Mouse (Mus musculus) gastrocnemius, postnatal 36 days (tissue): Measurements from ENCODE around the gene Atg13. TPM values are rescaled to one million over a fixed set of nuclear protein-coding genes. Genes with fewer than 3 reads are reported as not detected.

ENCODE experiments used
- DNase-seq, 2 experiments: peaks; one replicate each; pipeline ENCODE4 v3.0.0; 2022
- intact Hi-C: fragments of 180-260 bp; cut with DNase I; formaldehyde crosslinking; loops from one replicate; pipeline ENCODE4 v1.15.1; 2025
- total RNA-seq, 2 experiments: library from RNA; stranded (reverse); gene quantifications; 2 replicates each; pipeline ENCODE4 v1.2.3; 2021

Gene Atg13
- total RNA-seq, 2 experiments from 2014 or later, result 28.2 to 29.8 TPM

DNA sequence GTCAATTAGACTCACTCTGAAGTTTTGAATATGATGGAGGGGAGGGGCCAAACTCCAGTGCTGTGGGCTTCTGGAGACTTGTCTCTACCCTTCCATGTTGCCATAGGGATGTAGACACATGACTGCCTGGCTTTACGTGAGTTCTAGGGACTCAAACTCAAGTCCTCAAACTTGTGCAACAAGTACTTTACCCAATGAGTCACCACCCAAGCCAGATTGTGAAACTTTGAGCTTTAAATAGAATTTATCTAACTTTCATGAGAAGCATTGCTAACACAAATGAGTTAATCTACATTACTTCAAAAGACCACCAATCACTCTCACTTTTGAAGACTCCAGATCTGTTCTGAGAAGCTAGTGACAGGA is 14.2 kb downstream of the Atg13 start:
- intact Hi-C loops, result no loop called here
- no peak for DNase-seq

DNA sequence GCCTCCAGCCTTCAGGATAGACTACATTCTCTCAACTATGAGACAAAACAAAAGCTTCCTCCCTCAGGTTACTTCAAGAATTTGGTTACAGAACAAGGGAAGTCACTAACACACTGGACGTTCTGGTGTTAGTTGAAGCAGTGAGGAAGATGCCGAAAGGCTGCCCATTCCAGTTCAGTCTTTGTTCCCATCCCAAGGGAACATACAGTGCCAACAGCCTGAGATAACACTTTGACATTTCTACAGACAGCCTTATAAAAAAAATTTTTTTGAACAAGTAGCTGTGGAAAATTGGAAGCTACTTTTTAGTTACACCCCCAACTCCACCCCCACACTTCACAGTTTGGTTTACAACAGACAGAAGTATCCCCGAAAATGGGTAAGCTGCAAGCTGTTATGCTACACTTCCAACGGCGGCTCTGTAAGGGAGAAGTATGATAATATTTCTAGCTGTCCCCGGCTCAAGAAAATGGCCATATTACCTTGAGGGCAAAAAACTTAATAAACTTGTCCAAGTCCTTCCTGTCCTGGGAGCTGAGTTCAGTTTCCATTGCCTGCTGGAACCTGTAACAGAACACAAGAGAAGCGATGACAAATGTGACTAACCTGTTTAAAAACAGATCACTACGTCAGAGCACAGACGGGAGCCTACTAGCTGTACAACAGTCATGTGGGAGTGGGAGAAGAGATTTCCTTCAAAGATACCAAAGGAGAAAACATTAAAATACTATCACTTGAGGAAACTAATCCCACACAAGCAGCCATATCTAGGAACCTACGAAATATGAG is 14.7 kb downstream of the Atg13 start:
- intact Hi-C loops, result no loop called here
- DNase-seq, result no peak

DNA sequence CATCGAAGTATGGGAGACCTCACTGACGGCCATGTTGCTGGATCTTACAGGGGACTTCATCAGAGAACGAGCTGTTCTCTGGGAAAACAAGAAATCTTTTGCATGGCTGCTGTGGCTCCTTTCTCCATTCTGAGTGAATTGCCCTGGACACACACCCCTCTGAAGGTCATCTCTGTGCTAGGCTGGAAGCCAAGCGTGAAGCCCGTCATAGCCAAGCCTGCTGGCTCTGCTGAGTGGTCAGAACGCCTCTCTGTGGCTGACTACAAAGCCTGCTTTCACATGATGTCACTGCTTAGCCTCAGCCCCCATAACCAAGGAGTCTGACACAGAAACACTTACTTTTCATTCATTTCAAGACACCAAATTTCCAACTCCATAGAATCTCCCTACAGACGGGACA is 20.9 kb downstream of the Atg13 start:
- intact Hi-C loops, result no loop called here
- DNase-seq, result no peak

DNA sequence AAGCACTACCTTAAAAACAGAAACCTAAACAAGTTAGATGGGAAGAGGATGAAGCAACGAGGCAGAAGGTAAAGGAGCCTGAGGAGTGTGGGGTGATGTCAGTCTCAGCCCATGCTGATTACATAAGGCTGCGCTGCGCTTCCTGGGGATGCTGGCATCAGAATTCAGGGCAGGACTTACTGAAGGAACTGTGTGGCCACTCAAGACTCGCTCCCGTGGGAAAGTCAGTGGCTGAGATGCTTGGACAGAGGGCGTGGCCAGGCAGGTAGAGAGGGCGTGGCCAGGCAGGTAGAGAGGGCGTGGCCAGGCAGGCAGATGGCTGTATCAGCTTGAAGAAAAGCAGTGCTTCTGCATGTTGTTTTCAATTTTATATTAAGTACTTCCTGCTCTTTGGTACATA is 26.5 kb downstream of the Atg13 start:
- intact Hi-C loops, result no loop called here
- no peak for DNase-seq

DNA sequence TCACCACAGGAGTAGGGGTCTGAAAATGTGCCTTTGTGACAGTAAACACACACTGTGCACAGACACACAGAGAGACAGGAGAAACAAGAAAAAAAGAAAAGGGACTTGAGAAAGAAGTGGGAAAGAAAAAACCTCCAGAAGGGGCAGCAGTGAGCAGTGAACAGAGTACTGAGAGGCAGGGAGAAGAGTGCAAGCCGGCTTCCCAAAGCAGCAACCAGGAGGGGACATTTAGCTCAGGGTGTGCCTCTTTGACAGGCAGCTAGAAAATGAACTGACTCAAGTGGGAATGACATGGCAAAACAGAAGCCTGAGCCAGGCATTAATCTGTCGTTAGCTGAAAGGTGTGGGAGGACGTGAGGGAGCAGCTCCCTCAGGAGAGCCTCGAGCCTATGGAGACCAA is 27.5 kb downstream of the Atg13 start:
- intact Hi-C loops, result no loop called here
- peak in 1 of 2 experiments; percentile 42 for DNase-seq

DNA sequence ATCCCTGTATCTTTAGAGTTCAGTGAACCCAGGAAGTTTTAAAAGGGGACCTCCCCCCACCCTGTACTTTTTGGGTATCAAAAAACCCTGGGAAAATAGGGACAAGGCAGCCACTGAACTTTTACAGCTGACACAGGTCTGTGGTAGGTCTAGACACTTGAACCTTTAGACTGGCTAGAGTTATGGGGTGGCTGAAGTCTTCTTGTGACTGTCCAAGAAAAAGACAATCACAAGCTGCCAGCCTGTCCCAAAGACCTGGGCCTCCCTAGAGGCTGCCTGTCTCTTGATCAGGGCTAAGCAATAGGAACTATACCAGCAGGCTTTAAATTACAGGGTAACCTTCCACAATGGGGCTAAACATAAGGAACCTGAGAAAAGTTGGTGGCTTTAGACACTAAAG is 33.4 kb downstream of the Atg13 start:
- intact Hi-C loops, result no loop called here
- no peak for DNase-seq

DNA sequence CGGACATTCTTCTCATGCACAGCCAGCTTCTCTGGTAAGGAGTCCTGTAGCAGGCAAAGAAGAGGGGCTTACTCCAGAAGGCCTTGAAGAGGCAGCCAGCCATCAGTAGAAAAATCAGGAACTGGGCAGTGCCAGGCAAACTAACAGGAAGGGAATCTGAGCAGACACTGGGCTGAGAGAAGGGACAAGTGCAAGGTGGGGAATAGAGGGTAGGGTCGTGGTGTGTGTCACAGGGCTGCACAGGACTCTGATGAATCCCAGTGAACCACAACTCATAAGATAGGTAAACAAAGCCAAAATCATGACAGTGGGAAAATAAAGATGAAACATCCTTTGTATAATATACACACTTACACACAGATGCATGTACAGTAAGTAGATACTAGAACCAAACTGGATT is 34.0 kb downstream of the Atg13 start:
- intact Hi-C loops, result no loop called here

DNA sequence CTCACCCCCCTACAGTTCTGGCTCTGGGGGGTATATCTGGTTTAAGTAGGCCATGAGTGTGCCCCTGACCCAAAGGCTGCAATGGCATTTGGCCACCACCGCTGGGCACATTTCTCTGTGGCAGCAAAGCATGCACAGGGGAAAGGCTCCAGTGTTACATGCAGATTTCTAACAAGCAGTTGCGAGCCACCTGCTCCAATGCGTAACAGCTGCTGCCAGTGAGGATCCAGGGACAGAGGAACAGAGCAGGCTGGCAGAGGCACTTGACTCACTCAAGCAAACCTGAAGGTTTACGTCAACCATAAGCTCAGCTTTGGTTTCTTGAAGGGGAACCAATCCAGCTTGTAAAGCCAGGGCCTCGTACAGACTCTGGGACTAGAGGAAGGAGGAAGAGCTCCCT is 35.5 kb downstream of the Atg13 start:
- intact Hi-C loops, result no loop called here
- DNase-seq, result peak in 1 of 2 experiments; percentile 6

More for the DNA sequence above, 34.0 kb downstream of the Atg13 start:
- DNase-seq, result no peak

DNA sequence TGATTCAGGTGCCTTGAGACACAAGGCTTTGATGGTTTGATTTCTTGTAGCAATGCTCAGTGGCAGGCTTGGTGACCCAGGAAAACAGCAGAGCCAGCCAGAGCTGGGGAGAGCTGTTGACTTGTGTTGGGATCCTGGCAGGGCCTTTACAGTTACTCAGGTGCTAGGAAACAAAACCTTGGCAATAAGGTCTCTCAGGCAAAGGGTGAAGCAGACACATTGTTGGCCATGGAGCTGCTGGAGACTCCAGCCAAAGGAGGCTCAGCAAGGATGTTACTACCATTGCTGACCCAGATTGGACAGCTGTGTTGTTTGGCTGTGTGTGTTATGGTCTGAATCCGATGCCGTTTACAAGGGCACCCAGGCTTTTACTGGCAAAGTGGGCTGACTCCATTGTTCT is 36.8 kb downstream of the Atg13 start:
- intact Hi-C loops, result no loop called here
- no peak for DNase-seq

DNA sequence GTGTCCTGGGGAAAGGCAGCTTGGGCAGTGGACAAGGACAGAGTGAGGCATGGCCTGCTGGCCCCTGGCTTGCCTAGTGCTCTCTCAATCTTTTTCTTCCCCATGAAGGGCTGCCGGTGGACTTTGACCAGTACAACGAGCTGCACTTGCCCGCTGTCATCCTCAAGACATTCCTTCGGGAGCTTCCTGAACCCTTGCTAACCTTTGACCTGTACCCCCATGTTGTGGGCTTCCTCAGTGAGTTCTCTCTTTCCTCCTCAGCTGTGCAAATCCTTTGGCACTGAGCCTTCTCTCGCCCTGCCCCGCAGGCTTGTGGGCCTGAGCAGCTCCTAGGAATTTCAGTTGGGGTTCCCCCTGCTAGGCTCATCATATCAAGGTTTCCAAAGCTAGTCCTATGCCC is 40.3 kb downstream of the Atg13 start:
- intact Hi-C loops, result no loop called here
- DNase-seq, result no peak

DNA sequence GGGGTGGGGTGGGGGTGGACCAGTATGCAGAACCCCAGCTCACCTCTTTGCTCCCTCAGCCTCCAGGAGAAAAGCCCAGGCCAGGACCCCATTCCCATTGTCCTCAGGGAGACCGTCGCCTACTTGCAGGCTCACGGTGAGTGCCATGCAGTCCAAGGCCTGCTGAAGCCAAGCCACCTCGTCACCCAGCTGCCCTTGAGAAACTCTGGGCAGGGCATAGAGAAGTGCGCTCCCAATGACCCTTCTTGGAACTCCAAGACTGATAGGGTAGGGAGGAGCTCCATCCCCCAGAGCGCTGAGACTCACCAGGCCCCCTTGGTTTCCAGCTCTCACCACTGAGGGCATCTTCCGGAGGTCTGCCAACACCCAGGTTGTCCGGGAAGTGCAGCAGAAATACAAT is 41.0 kb downstream of the Atg13 start:
- intact Hi-C loops, result no loop called here

DNA sequence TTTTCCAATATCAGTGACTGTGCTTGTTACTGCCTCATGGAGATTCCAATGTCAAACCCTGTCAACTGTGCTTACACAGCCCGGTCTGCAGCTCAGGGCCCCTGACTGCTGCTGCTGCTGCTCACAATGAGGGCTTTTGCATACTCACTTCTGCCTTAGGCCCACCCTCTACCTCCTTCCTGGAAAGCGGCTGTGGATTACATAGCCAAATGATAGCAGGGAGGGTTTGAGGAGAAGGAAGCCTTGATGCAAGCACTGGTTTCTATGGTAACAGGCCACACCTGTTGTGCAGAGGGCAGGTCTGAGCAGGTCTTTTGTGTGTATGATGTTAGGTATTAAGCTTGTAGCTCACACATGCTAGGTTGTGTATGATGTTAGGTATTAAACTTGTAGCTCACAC is 42.6 kb downstream of the Atg13 start:
- intact Hi-C loops, result no loop called here
- DNase-seq, result no peak

More for the DNA sequence above, 41.0 kb downstream of the Atg13 start:
- DNase-seq, result no peak

DNA sequence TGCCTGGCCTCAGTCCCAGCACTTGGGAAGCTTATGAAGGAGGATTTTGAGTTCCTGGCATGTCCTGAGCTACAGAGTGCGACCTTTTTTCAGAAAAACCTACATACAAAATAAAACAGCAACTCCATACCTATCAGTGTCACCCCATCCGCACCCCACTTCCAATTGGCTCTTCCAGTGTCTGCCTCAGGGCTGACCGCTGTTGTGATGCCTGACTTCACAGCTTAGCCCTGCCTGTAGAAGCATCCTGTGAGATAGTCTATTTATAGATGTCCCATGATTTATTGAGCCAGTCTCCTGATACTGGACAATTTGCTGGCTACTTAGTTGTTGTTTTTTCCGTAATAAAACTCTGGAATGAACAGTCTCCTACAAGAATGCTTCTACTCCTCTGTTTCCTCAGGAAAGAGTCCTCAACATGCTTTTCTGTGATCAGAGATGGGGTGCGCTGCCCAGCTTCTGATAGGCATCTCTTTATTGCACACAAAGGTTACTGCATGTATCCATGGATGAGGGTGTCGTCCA is 43.9 kb downstream of the Atg13 start:
- intact Hi-C loops, result no loop called here
- DNase-seq, result no peak

DNA sequence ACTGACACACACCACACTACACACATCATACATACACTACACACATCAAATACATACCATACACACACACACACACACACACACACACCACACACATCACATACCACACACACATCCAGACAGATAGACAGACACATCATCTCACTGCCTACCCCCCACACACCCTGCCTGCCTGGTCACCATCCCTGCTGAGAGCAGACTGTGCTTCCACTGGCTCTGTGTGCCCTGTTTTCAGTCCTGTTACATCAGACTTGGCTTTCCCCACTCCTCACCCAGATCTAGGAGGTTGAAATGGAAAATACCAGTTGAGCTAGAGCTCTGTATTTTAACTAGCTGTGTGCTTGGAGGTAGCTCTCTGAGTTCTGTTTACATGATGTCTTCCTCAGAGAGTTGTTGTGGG is 45.6 kb downstream of the Atg13 start:
- intact Hi-C loops, result no loop called here
- no peak for DNase-seq

DNA sequence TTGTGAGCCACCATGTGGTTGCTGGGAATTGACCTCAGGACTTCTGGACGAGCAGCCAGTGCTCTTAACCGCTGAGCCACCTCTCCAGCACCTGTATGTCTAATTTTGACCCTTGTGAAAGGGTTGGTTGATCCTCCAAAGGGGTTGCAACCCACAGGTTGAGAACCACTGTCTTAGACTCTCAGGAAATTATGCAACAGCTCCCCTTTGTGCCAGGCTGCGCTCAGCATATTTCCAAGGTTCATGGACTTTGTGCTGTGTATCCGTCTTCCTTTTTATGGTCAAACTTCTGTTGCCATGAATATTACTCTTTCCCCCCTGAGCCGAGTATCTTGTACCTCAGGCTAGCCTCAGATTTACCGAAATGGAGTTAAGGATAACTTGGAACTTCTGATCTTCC is 49.4 kb downstream of the Atg13 start:
- intact Hi-C loops, result no loop called here
- DNase-seq, result no peak

DNA sequence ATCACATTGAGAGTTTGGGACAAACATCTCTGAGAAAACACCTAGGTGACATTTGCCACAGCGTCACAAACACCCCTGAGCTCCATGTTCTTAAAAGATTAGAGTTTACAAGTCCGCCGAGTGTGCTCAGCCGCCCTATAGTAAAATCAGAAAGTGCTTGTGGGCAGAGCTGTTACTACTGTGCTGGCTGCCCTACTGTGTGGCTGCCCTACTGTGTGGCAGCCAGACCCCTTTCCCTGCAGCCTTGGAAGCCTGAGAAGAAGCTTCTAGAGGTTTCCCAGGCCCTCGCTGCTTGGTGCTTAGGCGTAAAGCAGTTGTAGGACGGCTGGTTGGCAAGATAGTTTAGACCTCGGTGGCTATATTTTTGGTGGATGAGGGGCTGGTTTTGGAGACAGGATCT is 50.7 kb downstream of the Atg13 start:
- no peak for DNase-seq
- intact Hi-C loops, result no loop called here

DNA sequence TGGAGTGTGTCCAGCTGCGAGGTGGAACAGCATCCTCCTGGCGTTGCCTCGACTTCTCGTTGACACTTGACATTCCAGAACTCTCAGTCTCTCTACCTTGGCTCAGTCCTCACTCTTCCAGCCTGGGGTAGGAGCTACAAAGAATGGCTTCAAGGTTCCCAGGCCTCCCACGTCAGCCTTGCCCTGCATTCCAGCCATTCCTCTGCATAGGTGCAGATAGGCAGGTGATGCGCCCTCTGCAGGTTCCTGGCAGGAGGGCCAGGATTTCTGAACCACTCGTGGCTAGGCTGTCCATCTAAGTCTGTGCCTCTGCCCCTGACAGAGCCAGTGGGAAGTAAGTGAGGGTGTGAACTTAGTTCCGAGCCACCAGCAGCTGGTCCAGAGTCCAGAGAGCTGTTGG is 53.6 kb downstream of the Atg13 start:
- intact Hi-C loops, result no loop called here
- DNase-seq, result no peak

DNA sequence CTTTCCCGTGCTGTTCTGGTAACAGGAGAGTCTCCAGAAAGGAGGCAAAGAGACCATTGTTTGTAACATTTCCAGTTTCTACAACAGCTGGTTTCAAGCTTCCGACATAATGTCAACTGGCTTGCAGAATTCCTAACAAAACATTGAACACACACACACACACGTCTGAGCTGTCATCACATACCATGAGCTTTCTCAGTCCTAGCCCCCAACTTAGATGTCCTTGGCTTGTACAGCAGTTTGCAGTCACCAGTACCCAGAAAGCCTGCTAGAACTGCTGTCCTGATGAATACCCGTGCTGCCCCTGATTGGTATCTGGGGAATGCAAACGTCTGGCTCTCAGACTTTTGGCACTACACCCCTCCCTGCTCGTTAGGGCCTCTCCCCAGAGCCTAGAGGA is 54.5 kb downstream of the Atg13 start:
- intact Hi-C loops, result no loop called here

DNA sequence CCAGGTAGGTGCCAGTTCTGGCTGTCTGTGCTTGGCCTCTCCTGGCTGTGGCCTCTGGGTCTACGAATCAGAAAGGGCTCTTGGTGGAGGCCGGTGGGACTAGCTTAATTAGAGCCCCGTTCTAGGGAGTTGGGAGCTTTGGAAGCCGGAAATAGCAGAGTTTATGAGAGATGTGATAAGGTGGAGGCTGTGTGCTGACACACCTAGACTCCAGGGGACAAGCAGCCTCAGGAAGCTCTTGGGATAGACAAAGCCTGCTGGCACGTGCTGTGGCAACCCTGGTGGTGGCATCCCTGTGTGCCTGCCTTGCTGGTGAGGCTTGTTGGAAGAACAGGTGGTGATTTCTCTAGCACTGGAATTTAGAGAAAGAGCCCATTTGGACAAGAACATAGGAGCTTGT is 55.0 kb downstream of the Atg13 start:
- intact Hi-C loops, result no loop called here
- DNase-seq, result no peak

More for the DNA sequence above, 54.5 kb downstream of the Atg13 start:
- DNase-seq, result no peak

DNA sequence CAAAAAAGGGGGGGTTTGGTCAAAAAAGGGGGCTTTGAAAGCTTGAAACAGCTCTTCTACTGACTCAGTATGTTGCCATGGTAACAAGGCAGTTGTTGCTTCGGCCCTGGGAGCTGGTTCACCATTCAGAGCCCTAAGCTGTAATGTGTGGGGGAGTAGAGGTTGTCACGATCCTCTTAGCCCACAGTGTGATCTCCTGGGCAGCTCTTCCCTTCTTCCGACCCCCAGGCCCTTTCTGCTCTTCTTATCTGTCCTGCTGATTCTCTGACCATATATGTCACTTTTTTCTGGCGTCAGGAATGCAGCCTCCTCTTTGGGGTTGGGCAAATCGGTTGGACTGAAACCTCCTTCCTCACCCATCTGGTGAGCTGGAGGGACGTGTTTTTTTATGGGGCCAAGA is 57.5 kb downstream of the Atg13 start:
- no peak for DNase-seq
- intact Hi-C loops, result no loop called here

DNA sequence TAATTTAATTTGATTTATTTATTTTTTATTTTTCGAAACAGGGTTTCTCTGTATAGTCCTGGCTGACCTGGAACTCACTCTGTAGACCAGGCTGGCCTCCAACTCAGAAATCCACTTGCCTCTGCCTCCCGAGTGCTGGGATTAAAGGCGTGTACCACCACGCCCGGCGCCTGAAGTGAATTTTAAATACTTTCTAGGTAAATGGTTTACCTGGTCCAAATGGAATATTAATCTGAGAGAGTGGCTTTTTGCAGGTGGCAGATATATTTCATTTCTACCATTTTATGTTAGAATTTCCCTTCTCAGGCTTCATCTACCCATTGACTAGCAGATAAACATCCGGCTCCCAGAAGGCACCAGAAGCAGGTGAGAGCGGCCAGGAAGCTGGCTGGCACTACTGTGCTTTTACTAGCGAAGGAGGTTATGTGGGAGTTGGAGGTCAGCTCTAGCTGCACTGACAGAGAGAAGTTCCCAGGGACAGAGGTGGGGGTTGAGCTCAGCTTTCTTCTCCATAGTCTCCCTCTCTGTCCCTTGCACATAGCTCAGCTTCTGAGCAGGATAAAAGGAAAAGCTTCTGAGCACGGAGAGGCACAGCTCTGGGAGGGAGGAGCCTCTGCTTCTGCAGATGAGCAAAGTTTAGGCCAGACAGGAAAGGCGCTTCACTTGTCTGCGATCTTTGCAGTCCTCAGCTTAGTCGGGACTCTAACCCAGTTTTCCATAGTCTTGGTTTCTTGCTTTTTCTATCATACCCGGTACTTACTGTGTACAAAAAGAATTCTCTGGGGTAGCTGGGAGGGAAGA is 58.7 kb downstream of the Atg13 start:
- no peak for DNase-seq
- intact Hi-C loops, result loop anchor here (2.0 kb wide), 1 partner anchor 59 kb away; the partner anchor contains the start of genes Atg13 and Harbi1
